Mouse (Mus musculus) forebrain, embryonic 12.5 days (tissue): ENCODE data around the gene Dock7. TPM values are rescaled to one million over a fixed set of nuclear protein-coding genes. Genes with fewer than 3 reads are reported as not detected.

Source experiments
- ATAC-seq: fragments of 200-750 bp; cut with Nextera tagmentation; 2 replicates; pipeline ENCODE4 v1.8.0; 2017; ENCODE audit warnings: moderate TSS enrichment; ENCODE audit not compliant: low FRiP score
- H3K27ac ChIP-seq: fragments of 300-500 bp; sonication (generic); 2 replicates; pipeline ENCODE4 v1.5.1; 2016; ENCODE audit warnings: mild to moderate bottlenecking
- H3K27me3 ChIP-seq: fragments of 300-500 bp; sonication (generic); 2 replicates; pipeline ENCODE4 v1.6.1; 2016; ENCODE audit warnings: mild to moderate bottlenecking
- H3K36me3 ChIP-seq: fragments of 300-500 bp; sonication (generic); replicated peaks from 2 replicates; pipeline ENCODE4 v1.6.1; 2016; ENCODE audit warnings: mild to moderate bottlenecking
- H3K4me1 ChIP-seq: fragments of 300-500 bp; sonication (generic); 2 replicates; pipeline ENCODE4 v1.6.1; 2016
- H3K4me2 ChIP-seq: fragments of 300-500 bp; sonication (generic); 2 replicates; pipeline ENCODE4 v1.6.1; 2016; ENCODE audit warnings: mild to moderate bottlenecking, moderate library complexity
- H3K4me3 ChIP-seq: fragments of 300-500 bp; sonication (generic); replicated peaks from 2 replicates; pipeline ENCODE4 v1.5.1; 2016; ENCODE audit warnings: mild to moderate bottlenecking
- H3K9ac ChIP-seq: fragments of 300-500 bp; sonication (generic); 2 replicates; pipeline ENCODE4 v1.6.1; 2016; ENCODE audit warnings: mild to moderate bottlenecking
- H3K9me3 ChIP-seq: fragments of 300-500 bp; sonication (generic); 2 replicates; pipeline ENCODE4 v1.6.1; 2016
- WGBS: fragments of 180-500 bp; shearing (Covaris S2); methylation state at CpG from one replicate; pipeline ENCODE4 v1.1.7; 2016; 5-methylcytosine and 5-hydroxymethylcytosine counted together
- polyA plus RNA-seq: library from polyadenylated mRNA; unstranded; fragments of >200 nt; fragmentation: Nextera tagmentation; extraction: Ambion mirVana; gene quantifications from 2 replicates; pipeline ENCODE4 v1.2.1, GENCODE M21; 2016

Gene Dock7
- polyA plus RNA-seq, 1 experiment from 2014 or later = 122 TPM

- H3K4me3 ChIP-seq = no peak overlapping the region
- 85% methylated on average over 3 of the region's 3 CpGs for WGBS
Observed at GRCm38 (mm10) chr4:99111670-99112069, 9.0 kb downstream of the Dock7 start.

GRCm38 (mm10) chr4:99108817-99109216 lies 11.9 kb downstream of the Dock7 start:
- Histone ChIP-seq H3K9me3 (no peaks in the 10 kb centered on the region), H3K4me1 (peaks cover 24% of the 10 kb centered on the region), H3K27ac (no peak overlapping the region), H3K27me3 (no peaks in the 10 kb centered on the region), H3K9ac (no peak overlapping the region), H3K36me3 (0 out of 2 replicates have a peak, but pooled peaks cover 2% of the 10 kb centered on the region), H3K4me3 (no peak overlapping the region), H3K4me2 (no peak overlapping the region)
- ATAC-seq = no peak
- 89% methylated on average over 4 of the region's 4 CpGs for WGBS

More at GRCm38 (mm10) chr4:99111670-99112069, 9.0 kb downstream of the Dock7 start:
- Histone ChIP-seq H3K27ac (no peak overlapping the region), H3K27me3 (no peaks in the 10 kb centered on the region), H3K9ac (no peak overlapping the region), H3K4me2 (no peak overlapping the region), H3K9me3 (no peaks in the 10 kb centered on the region), H3K36me3 (no peaks in the 10 kb centered on the region), H3K4me1 (peaks cover 35% of the 10 kb centered on the region)
- ATAC-seq = no peak

GRCm38 (mm10) chr4:99102846-99103245 lies 17.9 kb downstream of the Dock7 start:
- Histone ChIP-seq H3K27ac (no peak overlapping the region), H3K9ac (no peak overlapping the region), H3K4me1 (peaks cover 12% of the 10 kb centered on the region), H3K36me3 (0 out of 2 replicates have a peak, but pooled peaks cover 3% of the 10 kb centered on the region), H3K4me3 (no peak overlapping the region), H3K4me2 (no peak overlapping the region), H3K9me3 (no peaks in the 10 kb centered on the region), H3K27me3 (no peaks in the 10 kb centered on the region)
- 92% methylated on average over 3 of the region's 3 CpGs for WGBS
- ATAC-seq = no peak

GRCm38 (mm10) chr4:99100724-99101123 lies 20.0 kb downstream of the Dock7 start:
- H3K4me2 ChIP-seq = no peak overlapping the region
- no peak for ATAC-seq
- H3K4me3 ChIP-seq = no peak overlapping the region
- H3K9me3 ChIP-seq = no peaks in the 10 kb centered on the region
- WGBS = 92% methylated on average over 7 of the region's 7 CpGs
- H3K27ac ChIP-seq = no peak overlapping the region
- H3K27me3 ChIP-seq = no peaks in the 10 kb centered on the region
- 0 out of 2 replicates have a peak, but pooled peaks cover 3% of the 10 kb centered on the region for H3K36me3 ChIP-seq
- no peaks in the 10 kb centered on the region for H3K4me1 ChIP-seq
- no peak overlapping the region for H3K9ac ChIP-seq

GRCm38 (mm10) chr4:99091777-99092176 lies 28.9 kb downstream of the Dock7 start:
- 92% methylated on average over 3 of the region's 3 CpGs for WGBS
- Histone ChIP-seq H3K4me1 (peaks cover 5% of the 10 kb centered on the region; the same call in 1 of the 2 replicates), H3K4me3 (no peak overlapping the region), H3K36me3 (peaks cover 19% of the 10 kb centered on the region), H3K9me3 (no peaks in the 10 kb centered on the region), H3K27ac (no peak overlapping the region), H3K4me2 (no peak overlapping the region), H3K9ac (no peak overlapping the region), H3K27me3 (no peaks in the 10 kb centered on the region)
- no peak for ATAC-seq

GRCm38 (mm10) chr4:99091151-99091701 lies 29.5 kb downstream of the Dock7 start:
- H3K4me1 ChIP-seq = peaks cover 5% of the 10 kb centered on the region; the same call in 1 of the 2 replicates
- no peaks in the 10 kb centered on the region for H3K27me3 ChIP-seq
- H3K4me3 ChIP-seq = no peak overlapping the region
- WGBS = 72% methylated on average over 3 of the region's 3 CpGs
- no peak for ATAC-seq
- peaks cover 25% of the 10 kb centered on the region for H3K36me3 ChIP-seq
- no peak overlapping the region for H3K27ac ChIP-seq
- H3K4me2 ChIP-seq = no peak overlapping the region
- H3K9me3 ChIP-seq = no peaks in the 10 kb centered on the region
- no peak overlapping the region for H3K9ac ChIP-seq

GRCm38 (mm10) chr4:99087760-99088485 lies 32.8 kb downstream of the Dock7 start:
- H3K4me3 ChIP-seq = no peak overlapping the region
- 96% methylated on average over 17 of the region's 17 CpGs for WGBS
- no peaks in the 10 kb centered on the region for H3K27me3 ChIP-seq
- peaks cover 26% of the 10 kb centered on the region for H3K36me3 ChIP-seq
- H3K4me2 ChIP-seq = no peak overlapping the region
- 0 out of 2 replicates have a peak, but pooled peaks cover under 1% of the 10 kb centered on the region for H3K4me1 ChIP-seq
- no peak for ATAC-seq
- no peak overlapping the region for H3K27ac ChIP-seq
- no peaks in the 10 kb centered on the region for H3K9me3 ChIP-seq
- no peak overlapping the region for H3K9ac ChIP-seq

GRCm38 (mm10) chr4:99083862-99084261 lies 36.9 kb downstream of the Dock7 start:
- Histone ChIP-seq H3K4me1 (no peaks in the 10 kb centered on the region), H3K27ac (no peak overlapping the region), H3K4me2 (no peak overlapping the region), H3K4me3 (no peak overlapping the region), H3K36me3 (peaks cover 33% of the 10 kb centered on the region), H3K9ac (no peak overlapping the region), H3K9me3 (no peaks in the 10 kb centered on the region), H3K27me3 (no peaks in the 10 kb centered on the region)
- 82% methylated on average over 3 of the region's 3 CpGs for WGBS
- ATAC-seq = no peak

GRCm38 (mm10) chr4:99081169-99081568 lies 39.5 kb downstream of the Dock7 start:
- H3K27me3 ChIP-seq = no peaks in the 10 kb centered on the region
- H3K9me3 ChIP-seq = no peaks in the 10 kb centered on the region
- H3K36me3 ChIP-seq = peaks cover 32% of the 10 kb centered on the region
- WGBS = 92% methylated on average over 1 of the region's 1 CpGs
- H3K4me2 ChIP-seq = no peak overlapping the region
- no peaks in the 10 kb centered on the region for H3K4me1 ChIP-seq
- no peak overlapping the region for H3K4me3 ChIP-seq
- ATAC-seq = no peak
- H3K9ac ChIP-seq = no peak overlapping the region
- no peak overlapping the region for H3K27ac ChIP-seq

GRCm38 (mm10) chr4:99078005-99078404 lies 42.7 kb downstream of the Dock7 start:
- 95% methylated on average over 3 of the region's 3 CpGs for WGBS
- H3K27ac ChIP-seq = no peak overlapping the region
- no peaks in the 10 kb centered on the region for H3K4me1 ChIP-seq
- no peaks in the 10 kb centered on the region for H3K27me3 ChIP-seq
- no peak for ATAC-seq
- peaks cover 57% of the 10 kb centered on the region for H3K36me3 ChIP-seq
- no peaks in the 10 kb centered on the region for H3K9me3 ChIP-seq
- H3K9ac ChIP-seq = no peak overlapping the region
- H3K4me3 ChIP-seq = no peak overlapping the region
- no peak overlapping the region for H3K4me2 ChIP-seq

GRCm38 (mm10) chr4:99068806-99069205 lies 51.9 kb downstream of the Dock7 start:
- Histone ChIP-seq H3K9me3 (no peaks in the 10 kb centered on the region), H3K27me3 (no peaks in the 10 kb centered on the region), H3K36me3 (peaks cover 62% of the 10 kb centered on the region), H3K4me2 (no peak overlapping the region), H3K4me1 (no peaks in the 10 kb centered on the region; the same call in none of the 2 replicates), H3K27ac (no peak overlapping the region), H3K4me3 (no peak overlapping the region), H3K9ac (no peak overlapping the region)
- WGBS = 84% methylated on average over 6 of the region's 6 CpGs
- no peak for ATAC-seq

- Histone ChIP-seq H3K27ac (no peak overlapping the region), H3K4me2 (no peak overlapping the region), H3K9ac (no peak overlapping the region), H3K36me3 (peaks cover 49% of the 10 kb centered on the region), H3K9me3 (no peaks in the 10 kb centered on the region), H3K4me3 (no peak overlapping the region), H3K4me1 (no peaks in the 10 kb centered on the region; the same call in none of the 2 replicates), H3K27me3 (no peaks in the 10 kb centered on the region)
- no peak for ATAC-seq
- WGBS = 50% methylated on average over 5 of the region's 5 CpGs
Observed at GRCm38 (mm10) chr4:99064524-99064923, 56.2 kb downstream of the Dock7 start.

- WGBS = 86% methylated on average over 2 of the region's 2 CpGs
- Histone ChIP-seq H3K4me3 (no peak overlapping the region), H3K27ac (no peak overlapping the region), H3K4me1 (no peaks in the 10 kb centered on the region), H3K27me3 (no peaks in the 10 kb centered on the region), H3K4me2 (no peak overlapping the region), H3K36me3 (peaks cover 45% of the 10 kb centered on the region), H3K9ac (no peak overlapping the region), H3K9me3 (no peaks in the 10 kb centered on the region)
- no peak for ATAC-seq
Observed at GRCm38 (mm10) chr4:99048581-99048980, 72.1 kb downstream of the Dock7 start.
